In the genomic region with DNA sequence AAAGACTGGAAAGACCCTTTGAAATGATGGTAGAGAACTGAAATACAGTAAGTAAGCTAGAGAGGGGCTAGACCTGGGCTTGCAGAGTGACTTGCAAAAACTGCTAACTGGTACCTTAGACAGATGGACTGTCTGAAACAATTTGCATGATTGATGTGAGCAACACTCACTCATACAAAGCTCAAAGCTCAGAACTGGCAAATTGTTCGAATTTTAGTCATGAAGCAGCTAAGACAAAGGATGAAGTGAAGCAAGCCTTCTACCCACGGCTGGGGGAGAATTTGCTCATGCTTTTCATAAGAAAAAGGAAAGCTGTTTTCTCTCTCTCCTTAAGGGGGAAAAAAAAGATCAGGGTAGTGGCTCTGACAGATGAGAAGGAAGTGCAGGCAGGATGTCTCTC, we compare ENCODE assay signal across 19 mouse cellular contexts.
DNase-seq lines count a peak whose midpoint lies in the region; ATAC-seq and TF ChIP-seq lines count a peak whose summit lies in the region.
"Had no signal": no experiment of that assay in that cellular context is flagged by ENCODE, and none has a peak within 500 bp of the region (broad histone marks: within the 10 kb centered on the region; RNA-seq: fewer than 3 reads in every experiment).

No protein-coding gene starts in this region.

- H3K36me3 ChIP-seq in midbrain, embryonic 14.5 days (ENCODE audit: control insufficient read depth, insufficient read depth, low read length) = no peaks in the 10 kb centered on the region
- no peaks in the 10 kb centered on the region for H3K36me3 ChIP-seq in midbrain, embryonic 11.5 days (ENCODE audit: control insufficient read depth, insufficient read depth, low read length)
- H3K36me3 ChIP-seq in midbrain, postnatal 0 days (ENCODE audit: insufficient read depth, low read length) = no peaks in the 10 kb centered on the region
- H3K36me3 ChIP-seq: liver, embryonic 15.5 days; midbrain, embryonic 12.5 days had no signal

- peak; percentile 73 for ATAC-seq in frontal cortex, adult (ENCODE audit: low TSS enrichment)
- ATAC-seq in midbrain, embryonic 14.5 days (ENCODE audit: low FRiP score, low TSS enrichment) = no peak
- no peak for ATAC-seq in midbrain, embryonic 11.5 days (ENCODE audit: low FRiP score)
- no peak for ATAC-seq in midbrain, postnatal 0 days (ENCODE audit: low FRiP score)
- no peak for ATAC-seq in erythroid progenitor cell, adult 5-6 weeks (replicated peaks; ENCODE audit: low FRiP score, poor library complexity, severe bottlenecking)
- ATAC-seq: inflammation-experienced regulatory T-cells, adult 6 months had no signal

- H3K9ac ChIP-seq in midbrain, embryonic 14.5 days (replicated peaks; ENCODE audit: low read length) = no peak overlapping the region
- no peak overlapping the region for H3K9ac ChIP-seq in midbrain, embryonic 11.5 days (ENCODE audit: low read length)
- H3K9ac ChIP-seq in midbrain, postnatal 0 days (replicated peaks; ENCODE audit: low read length, poor library complexity, severe bottlenecking) = no peak overlapping the region
- H3K9ac ChIP-seq: liver, embryonic 15.5 days; midbrain, embryonic 12.5 days had no signal

- no peak overlapping the region for H3K27ac ChIP-seq in midbrain, embryonic 14.5 days (replicated peaks; ENCODE audit: low read depth, low read length)
- H3K27ac ChIP-seq in midbrain, embryonic 11.5 days (ENCODE audit: low read depth, low read length) = no peak overlapping the region
- H3K27ac ChIP-seq in midbrain, postnatal 0 days (ENCODE audit: low read depth, low read length) = peak overlapping the region; percentile 32; the same call in 1 of the 2 replicates
- H3K27ac ChIP-seq: liver, embryonic 15.5 days; macrophage; midbrain, embryonic 12.5 days; stomach, postnatal 0 days had no signal

- H3K4me1 ChIP-seq in midbrain, embryonic 14.5 days (ENCODE audit: control insufficient read depth, insufficient read depth, low read length) = peaks cover 5% of the 10 kb centered on the region; the same call in 1 of the 2 replicates
- no peaks in the 10 kb centered on the region for H3K4me1 ChIP-seq in midbrain, embryonic 11.5 days (ENCODE audit: control insufficient read depth, insufficient read depth, low read length)
- peaks cover 3% of the 10 kb centered on the region; the same call in 1 of the 2 replicates for H3K4me1 ChIP-seq in midbrain, postnatal 0 days (ENCODE audit: insufficient read depth, low read length)
- H3K4me1 ChIP-seq: liver, embryonic 15.5 days; midbrain, embryonic 12.5 days had no signal

- DNase-seq in frontal cortex, postnatal 25 days (ENCODE audit: low spot score in 2 of 2) = no peak
- peak; percentile 31 for DNase-seq in midbrain, embryonic 14.5 days
- no peak for DNase-seq in midbrain, embryonic 11.5 days (ENCODE audit: low spot score, missing footprints)
- DNase-seq in brain, adult 2 months (ENCODE audit: low read depth, low spot score) = peak; percentile 77
- no peak for DNase-seq in midbrain, postnatal 0 days (ENCODE audit: low spot score)
- DNase-seq: adrenal gland, postnatal 14 days; cerebellum, adult 11-12 months; gastrocnemius, postnatal 36 days; kidney, adult 2 months; kidney, postnatal 25 days; retina, postnatal 1 day; thymus, postnatal 25 days had no signal

- H3K4me2 ChIP-seq in midbrain, embryonic 14.5 days (ENCODE audit: low read length) = no peak overlapping the region
- H3K4me2 ChIP-seq in midbrain, embryonic 11.5 days = no peak overlapping the region
- no peak overlapping the region for H3K4me2 ChIP-seq in midbrain, postnatal 0 days (ENCODE audit: low read depth, low read length, poor library complexity, severe bottlenecking)
- H3K4me2 ChIP-seq: liver, embryonic 15.5 days; midbrain, embryonic 12.5 days had no signal

- TF ChIP-seq CTCF in midbrain, postnatal 0 days (IDR thresholded peaks at IDR 0.05) = no peak

- H3K27me3 ChIP-seq in midbrain, embryonic 14.5 days (ENCODE audit: control insufficient read depth, insufficient read depth, low read length) = no peaks in the 10 kb centered on the region
- H3K27me3 ChIP-seq in midbrain, embryonic 11.5 days (ENCODE audit: control insufficient read depth, insufficient read depth, low read length) = no peaks in the 10 kb centered on the region
- no peaks in the 10 kb centered on the region for H3K27me3 ChIP-seq in midbrain, postnatal 0 days (ENCODE audit: insufficient read depth, low read length)
- H3K27me3 ChIP-seq: liver, embryonic 15.5 days; midbrain, embryonic 12.5 days had no signal

- no peaks in the 10 kb centered on the region for H3K9me3 ChIP-seq in midbrain, embryonic 14.5 days (ENCODE audit: control insufficient read depth, low read length)
- no peaks in the 10 kb centered on the region for H3K9me3 ChIP-seq in midbrain, embryonic 11.5 days (ENCODE audit: control insufficient read depth, low read length)
- no peaks in the 10 kb centered on the region for H3K9me3 ChIP-seq in midbrain, postnatal 0 days (ENCODE audit: low read length)
- H3K9me3 ChIP-seq: liver, embryonic 15.5 days; midbrain, embryonic 12.5 days had no signal

- 57% methylated on average over 2 of the region's 2 CpGs for WGBS in midbrain, embryonic 14.5 days
- WGBS in midbrain, embryonic 11.5 days = 56% methylated on average over 2 of the region's 2 CpGs
- 43% methylated on average over 2 of the region's 2 CpGs for WGBS in midbrain, postnatal 0 days

- H3K4me3 ChIP-seq in midbrain, embryonic 14.5 days (replicated peaks; ENCODE audit: low read depth, low read length) = no peak overlapping the region
- H3K4me3 ChIP-seq in midbrain, embryonic 11.5 days (ENCODE audit: low read depth, low read length) = no peak overlapping the region
- no peak overlapping the region for H3K4me3 ChIP-seq in midbrain, postnatal 0 days (ENCODE audit: low read depth, low read length)
- H3K4me3 ChIP-seq: liver, embryonic 15.5 days; midbrain, embryonic 12.5 days had no signal

Comparison
In these comparisons a context has a peak if more than half of its experiments do, and no peak if none do; other contexts are left out.
1. DNase-seq: peak in midbrain, embryonic 14.5 days (single experiment) and brain, adult 2 months (single experiment); none in frontal cortex, postnatal 25 days (0 of 2), midbrain, embryonic 11.5 days (single experiment) and midbrain, postnatal 0 days (single experiment).